Mouse (Mus musculus) lung, postnatal 25 days (tissue): ENCODE data around the gene Mrpl46.

Source experiments
- DNase-seq: peaks from one replicate; pipeline ENCODE4 v3.0.0; 2022; ENCODE audit warnings: low spot score

The Mrpl46 gene

DNA sequence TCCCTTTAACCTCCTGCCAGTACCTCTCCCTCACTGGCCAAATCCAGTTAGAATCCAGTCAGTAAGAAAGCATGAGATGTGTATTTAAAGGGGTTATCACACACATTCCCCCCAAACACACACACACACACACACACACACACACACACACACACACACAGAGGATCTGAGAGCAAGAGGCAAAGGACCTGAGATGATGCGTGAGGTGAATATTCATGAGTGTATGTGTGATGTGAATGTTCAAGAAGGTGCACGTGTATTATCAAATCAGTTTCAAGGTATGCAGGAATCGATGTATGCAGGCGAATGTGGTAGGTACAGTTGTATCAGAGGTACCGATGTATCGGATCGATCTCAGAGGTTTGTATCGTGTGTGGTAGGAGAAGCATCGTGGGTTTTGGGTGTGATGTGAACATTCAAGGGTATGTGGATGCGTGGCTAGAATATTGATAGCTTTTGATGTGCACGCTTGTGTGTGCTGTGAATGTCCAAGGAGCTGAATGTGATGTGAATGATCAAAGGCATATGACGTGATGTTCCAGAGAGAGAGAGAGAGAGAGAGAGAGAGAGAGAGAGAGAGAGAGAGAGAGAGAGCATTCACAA is 15.3 kb downstream of the Mrpl46 start:
- no peak for DNase-seq

DNA sequence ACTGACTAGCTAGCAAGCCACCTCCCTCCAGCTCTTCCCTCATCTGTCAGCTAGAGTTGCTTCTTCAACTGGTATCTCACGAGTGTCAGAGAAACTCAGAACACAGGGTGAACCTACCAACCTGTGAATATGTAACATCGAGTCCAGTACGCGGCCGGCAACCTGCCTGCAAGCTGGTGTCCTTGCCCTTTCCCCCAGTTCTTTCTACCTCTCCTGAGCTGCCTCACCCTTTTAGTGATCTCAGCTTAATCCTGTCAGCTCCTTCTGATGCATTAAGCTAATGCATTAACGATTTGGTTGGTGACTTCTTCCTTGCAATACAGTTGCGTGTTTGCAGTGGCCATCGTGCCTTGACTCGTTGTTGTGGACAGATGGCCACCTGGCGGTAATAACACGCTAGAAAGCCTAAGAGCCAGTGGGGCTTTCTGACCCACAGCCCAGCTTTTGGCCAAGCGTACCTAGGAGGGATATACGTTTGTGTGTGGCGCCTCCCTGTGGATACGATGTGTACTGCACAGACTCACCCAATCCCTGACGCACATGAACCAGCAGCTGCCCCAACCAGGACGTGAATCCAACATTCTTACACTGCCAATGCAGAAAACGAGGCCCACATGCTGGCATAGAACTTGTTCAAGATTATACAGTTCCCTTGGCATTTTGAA is 17.2 kb downstream of the Mrpl46 start:
- peak; percentile 57 for DNase-seq

- DNase-seq: no peak
These were observed 18.1 kb downstream of the Mrpl46 start for GRCm38 (mm10) chr7:78765215-78765631.

- DNase-seq: no peak
These were observed 19.5 kb downstream of the Mrpl46 start for GRCm38 (mm10) chr7:78763801-78764200.

GRCm38 (mm10) chr7:78754458-78755000 is 28.8 kb downstream of the Mrpl46 start:
- DNase-seq: no peak

DNA sequence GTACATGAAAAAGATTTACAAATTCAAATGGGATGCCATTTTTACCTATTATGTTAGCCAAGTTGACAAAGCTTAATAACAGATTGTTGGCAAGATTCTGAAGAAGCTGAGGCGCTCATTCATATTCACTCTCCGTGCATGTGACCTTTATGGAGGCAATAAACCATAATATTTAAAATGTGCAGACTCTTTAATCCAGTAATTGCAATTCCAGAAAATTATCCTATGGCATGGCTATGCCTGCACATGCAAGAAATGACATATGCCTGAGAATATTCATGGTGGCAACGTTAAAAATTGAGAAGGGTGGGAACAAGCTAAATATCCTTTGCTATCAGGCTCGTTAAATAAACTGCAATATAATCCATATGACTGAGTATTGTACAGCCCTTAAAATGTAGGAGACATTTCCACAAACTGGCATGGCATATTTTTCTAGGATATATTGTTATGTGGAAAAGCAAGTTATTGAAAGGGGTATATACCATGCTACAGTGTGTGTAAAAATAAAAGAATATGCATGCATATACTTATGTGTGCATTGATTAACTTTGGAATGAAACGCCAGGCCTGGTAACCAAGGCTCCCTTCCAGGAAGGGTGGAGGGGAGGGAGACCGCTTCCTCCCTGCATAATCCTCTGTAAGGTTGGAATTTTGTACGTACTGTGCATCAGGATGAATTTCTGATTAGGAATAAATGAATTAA is 29.4 kb downstream of the Mrpl46 start:
- no peak for DNase-seq

DNA sequence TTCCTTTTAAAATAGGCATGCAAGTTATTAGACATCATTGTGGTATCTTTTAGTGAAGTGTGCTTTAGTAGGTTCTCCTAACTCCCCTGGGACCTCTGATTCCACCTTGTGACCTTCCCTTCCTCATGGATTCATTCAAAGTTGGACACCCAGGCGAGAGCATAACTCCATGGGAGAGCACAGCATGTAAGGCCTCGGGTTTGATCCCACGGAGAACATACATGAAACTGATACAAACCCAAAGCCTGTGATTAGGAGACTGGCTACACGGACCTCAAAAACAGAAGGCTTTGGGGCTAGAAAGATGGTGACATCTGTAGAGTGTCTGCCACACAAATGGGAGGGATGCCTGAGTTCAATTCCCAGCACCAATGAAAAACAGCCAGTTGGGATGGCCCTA is 30.4 kb downstream of the Mrpl46 start:
- no peak for DNase-seq

- peak; percentile 9 for DNase-seq
These were observed 39.5 kb downstream of the Mrpl46 start for GRCm38 (mm10) chr7:78743731-78744385.

DNA sequence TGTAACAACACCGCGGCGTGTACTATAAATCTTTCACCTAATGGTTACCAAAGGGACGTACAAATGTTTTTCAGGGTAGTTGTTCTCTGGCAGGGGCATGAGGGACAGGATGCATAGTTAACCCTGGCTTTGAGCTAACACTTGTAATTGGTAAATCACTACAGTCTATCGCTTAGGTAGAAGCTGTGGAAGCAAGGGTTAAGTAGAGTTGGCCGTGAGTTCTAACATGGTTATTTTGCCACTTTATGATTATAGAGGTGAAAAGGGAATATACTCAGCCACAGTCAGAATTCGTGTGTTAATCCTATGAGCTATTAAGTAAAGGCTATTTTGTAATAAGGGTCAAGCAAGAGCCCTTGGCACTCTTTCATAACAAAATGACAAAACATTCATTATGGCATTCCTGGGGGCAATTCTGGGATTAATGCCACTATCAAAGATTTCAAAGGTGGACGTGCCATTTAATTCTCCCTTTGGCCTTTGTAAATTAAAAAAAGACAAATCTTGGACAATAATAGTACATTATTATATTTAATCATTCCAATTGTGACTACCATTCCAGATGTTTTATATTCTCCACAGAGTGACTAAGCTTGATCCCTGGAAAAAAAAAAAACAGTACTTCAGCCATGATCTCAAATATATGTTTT is 43.9 kb downstream of the Mrpl46 start:
- DNase-seq: peak; percentile 17

DNA sequence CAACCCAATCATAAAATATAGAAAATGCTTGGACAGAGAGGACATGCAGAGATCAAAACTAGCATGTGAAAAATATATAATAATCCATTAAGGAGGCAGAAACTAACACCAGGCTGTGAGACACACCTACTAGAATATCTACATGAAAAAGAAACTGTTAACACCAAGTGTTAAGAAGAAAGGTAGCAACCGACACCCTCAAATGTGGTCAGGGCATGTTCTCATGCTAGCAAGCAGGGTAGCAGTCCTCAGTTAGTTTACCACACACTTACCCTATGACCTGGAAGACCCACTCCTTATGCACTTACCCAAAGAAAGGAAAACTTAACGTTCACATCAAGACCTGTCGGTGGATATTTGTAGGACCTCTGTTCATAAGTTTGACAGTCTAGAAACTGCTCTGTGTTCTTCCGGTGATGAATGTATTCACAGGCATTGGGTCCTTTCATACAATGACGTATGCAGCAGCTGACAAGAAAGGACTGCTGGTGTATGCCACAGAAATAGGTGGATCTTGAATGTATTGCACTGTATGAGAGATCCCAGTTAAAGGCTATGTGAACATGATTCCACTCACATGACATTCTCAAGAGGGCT is 45.6 kb downstream of the Mrpl46 start, which contains the start of gene Ntrk3:
Gene Ntrk3 (minus strand): TSS at position 399 of the 597 bp plus-strand sequence.
- DNase-seq: no peak

GRCm38 (mm10) chr7:78737196-78737595 is 46.1 kb downstream of the Mrpl46 start:
- no peak for DNase-seq

DNA sequence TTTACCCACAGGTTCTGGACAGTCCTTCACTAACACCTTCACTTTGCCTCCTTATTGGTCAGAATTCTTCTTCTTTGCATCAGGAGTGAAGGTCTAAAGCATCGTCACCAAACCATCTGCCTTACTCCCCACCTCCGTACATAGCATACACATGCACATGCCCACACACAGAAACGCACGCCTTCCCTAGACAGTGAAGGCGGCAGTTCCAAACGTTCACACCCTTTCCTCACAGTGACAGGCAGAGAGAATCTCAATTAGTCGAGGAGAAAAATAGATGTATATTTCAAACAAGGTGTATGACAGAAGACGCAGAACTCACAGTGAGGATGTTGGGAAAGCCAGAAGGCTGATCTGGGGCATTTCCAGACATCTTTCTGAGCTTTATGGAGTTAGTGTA is 51.9 kb downstream of the Mrpl46 start:
- DNase-seq: no peak
